ENCODE assay signal across 24 mouse cellular contexts in the genomic region with DNA sequence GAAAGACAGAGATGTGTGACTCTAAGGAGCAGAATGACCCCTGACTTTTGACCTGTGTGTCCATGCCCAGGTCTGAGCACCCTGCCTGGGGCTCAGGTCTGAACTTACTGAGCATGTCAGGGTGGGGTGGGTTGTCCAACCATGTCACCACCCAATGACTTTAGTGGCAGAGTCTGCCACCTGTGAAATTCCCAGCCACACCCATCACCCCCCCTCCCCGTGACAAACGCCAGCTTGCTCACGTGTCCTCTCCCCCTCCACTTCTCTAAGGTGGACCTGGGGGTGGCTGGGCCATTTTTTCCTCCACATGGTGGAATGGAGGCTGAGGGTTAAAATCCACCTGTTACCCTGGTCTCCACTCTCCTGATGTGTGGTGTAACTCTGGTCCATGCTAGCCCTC. TPM values are rescaled to one million over a fixed set of nuclear protein-coding genes. Genes with fewer than 3 reads are reported as not detected.
"Had no signal": no experiment of that assay in that cellular context is flagged by ENCODE, and none has a peak within 500 bp of the region (broad histone marks: within the 10 kb centered on the region; RNA-seq: fewer than 3 reads in every experiment).

No protein-coding gene starts in this region.

- H3K27ac ChIP-seq: limb, embryonic 12.5 days; limb, embryonic 15.5 days; liver, embryonic 14.5 days; macrophage; midbrain, embryonic 12.5 days; neural tube, embryonic 13.5 days; stomach, postnatal 0 days had no signal

- ATAC-seq: liver, postnatal 0 days; lung, postnatal 0 days had no signal

- H3K36me3 ChIP-seq: limb, embryonic 12.5 days; limb, embryonic 15.5 days; midbrain, embryonic 12.5 days; neural tube, embryonic 13.5 days had no signal

- H3K4me2 ChIP-seq: limb, embryonic 12.5 days; limb, embryonic 15.5 days; liver, embryonic 11.5 days; lung, embryonic 14.5 days; midbrain, embryonic 12.5 days; neural tube, embryonic 13.5 days had no signal

- H3K27me3 ChIP-seq: midbrain, embryonic 12.5 days; neural tube, embryonic 13.5 days had no signal

- H3K4me3 ChIP-seq: limb, embryonic 12.5 days; limb, embryonic 15.5 days; midbrain, embryonic 12.5 days; myocyte; neural tube, embryonic 13.5 days had no signal

- H3K9ac ChIP-seq: limb, embryonic 12.5 days; limb, embryonic 15.5 days; liver, embryonic 14.5 days; liver, postnatal 0 days; lung, embryonic 14.5 days; midbrain, embryonic 12.5 days; neural tube, embryonic 13.5 days had no signal

- H3K9me3 ChIP-seq: limb, embryonic 12.5 days; limb, embryonic 15.5 days; midbrain, embryonic 12.5 days; neural tube, embryonic 13.5 days had no signal

- DNase-seq: kidney, adult 11 months; kidney, postnatal 10 days; kidney, postnatal 4 days; liver, postnatal 0 days; lung, embryonic 14.5 days; retina, postnatal 1 day; right cerebral cortex, postnatal 25 days; thymus, adult 2 months; thymus, postnatal 14 days had no signal

RNA-seq across cellular contexts. Expression of gene Slc22a12, which starts 6.6 kb away (rescaled TPM):
- total RNA-seq: megakaryocyte, adult 5-6 weeks; monocyte, adult 5-6 weeks; neutrophil, adult 5-6 weeks had no signal
- polyA plus RNA-seq: limb, embryonic 12.5 days; limb, embryonic 15.5 days; liver, embryonic 11.5 days; liver, embryonic 14.5 days; liver, postnatal 0 days; lung, embryonic 14.5 days; macrophage; midbrain, embryonic 12.5 days; myocyte; neural tube, embryonic 13.5 days; small intestine, adult 2 months; stomach, embryonic 14.5 days; stomach, postnatal 0 days had no signal
